In genomic region chr9:64011356-64011755, GRCm38 (mm10) we compare ENCODE assay signal across 26 mouse cellular contexts. TPM values are rescaled to one million over a fixed set of nuclear protein-coding genes. Genes with fewer than 3 reads are reported as not detected.
A peak's percentile ranks its signal among the peaks of the same experiment; 100 is the strongest.
DNase-seq lines count a peak whose midpoint lies in the region; ATAC-seq and TF ChIP-seq lines count a peak whose summit lies in the region.
"Had no signal": no experiment of that assay in that cellular context is flagged by ENCODE, and none has a peak within 500 bp of the region (broad histone marks: within the 10 kb centered on the region; RNA-seq: fewer than 3 reads in every experiment).

No protein-coding gene starts in this region.

- H3K4me1 ChIP-seq in intestine, postnatal 0 days (replicated peaks; ENCODE audit: control insufficient read depth, insufficient read depth, low read length), result peaks cover 7% of the 10 kb centered on the region; the same call in 1 of the 2 replicates
- peaks cover 15% of the 10 kb centered on the region for H3K4me1 ChIP-seq in intestine, embryonic 15.5 days (replicated peaks)
- H3K4me1 ChIP-seq in lung, adult 2 months (ENCODE audit: control insufficient read depth, insufficient read depth, low read length), result peaks cover 5% of the 10 kb centered on the region; the same call in 1 of the 2 replicates
- H3K4me1 ChIP-seq in G1E (ENCODE audit: insufficient read depth, low read depth, low read length), result no peaks in the 10 kb centered on the region
- peaks cover 7% of the 10 kb centered on the region for H3K4me1 ChIP-seq in small intestine, adult 2 months (ENCODE audit: control insufficient read depth, insufficient read depth, insufficient read length, low read length)
- no peaks in the 10 kb centered on the region for H3K4me1 ChIP-seq in forebrain, embryonic 15.5 days

- no peak overlapping the region for H3K4me2 ChIP-seq in intestine, postnatal 0 days (replicated peaks; ENCODE audit: low read depth)
- no peak overlapping the region for H3K4me2 ChIP-seq in intestine, embryonic 15.5 days (replicated peaks)
- no peak overlapping the region for H3K4me2 ChIP-seq in forebrain, embryonic 15.5 days (replicated peaks)
- H3K4me2 ChIP-seq: embryonic facial prominence, embryonic 15.5 days; liver, embryonic 15.5 days; midbrain, embryonic 11.5 days; neural tube, embryonic 12.5 days had no signal

- H3K27ac ChIP-seq in intestine, postnatal 0 days (ENCODE audit: low read depth, low read length), result no peak overlapping the region; the same call in 1 of the 2 replicates
- H3K27ac ChIP-seq in intestine, embryonic 15.5 days, result no peak overlapping the region
- H3K27ac ChIP-seq in small intestine, adult 2 months (ENCODE audit: insufficient read depth, low read depth, low read length), result no peak overlapping the region
- H3K27ac ChIP-seq in forebrain, embryonic 15.5 days (replicated peaks), result no peak overlapping the region
- H3K27ac ChIP-seq: embryonic facial prominence, embryonic 15.5 days; limb, embryonic 10.5 days; liver, embryonic 15.5 days; macrophage; neural tube, embryonic 12.5 days had no signal

- WGBS in intestine, postnatal 0 days, result 100% methylated on average over 1 of the region's 1 CpGs
- 96% methylated on average over 1 of the region's 1 CpGs for WGBS in intestine, embryonic 15.5 days
- WGBS in lung, adult 2 months, result 91% methylated on average over 1 of the region's 1 CpGs
- 94% methylated on average over 1 of the region's 1 CpGs for WGBS in small intestine, adult 2 months
- 100% methylated on average over 1 of the region's 1 CpGs for WGBS in forebrain, embryonic 15.5 days

- no peak overlapping the region for H3K4me3 ChIP-seq in intestine, postnatal 0 days (ENCODE audit: low read depth, low read length)
- no peak overlapping the region for H3K4me3 ChIP-seq in intestine, embryonic 15.5 days (replicated peaks)
- H3K4me3 ChIP-seq in lung, adult 2 months (replicated peaks; ENCODE audit: extremely low read depth, low read depth, low read length), result no peak overlapping the region
- H3K4me3 ChIP-seq in G1E (ENCODE audit: low read depth, low read length), result no peak overlapping the region
- H3K4me3 ChIP-seq in small intestine, adult 2 months (ENCODE audit: low read depth, low read length), result no peak overlapping the region
- no peak overlapping the region for H3K4me3 ChIP-seq in forebrain, embryonic 15.5 days
- H3K4me3 ChIP-seq: embryonic facial prominence, embryonic 15.5 days; limb, embryonic 10.5 days; liver, embryonic 15.5 days; neural tube, embryonic 12.5 days had no signal

- peaks cover 56% of the 10 kb centered on the region for H3K36me3 ChIP-seq in intestine, postnatal 0 days (ENCODE audit: control insufficient read depth, insufficient read depth)
- H3K36me3 ChIP-seq in intestine, embryonic 15.5 days, result peaks cover 26% of the 10 kb centered on the region
- H3K36me3 ChIP-seq in G1E (replicated peaks), result no peaks in the 10 kb centered on the region
- H3K36me3 ChIP-seq in small intestine, adult 2 months (ENCODE audit: control insufficient read depth, insufficient read depth, low read length), result peaks cover 38% of the 10 kb centered on the region
- peaks cover 6% of the 10 kb centered on the region; the same call in 1 of the 2 replicates for H3K36me3 ChIP-seq in forebrain, embryonic 15.5 days

- no peaks in the 10 kb centered on the region for H3K27me3 ChIP-seq in intestine, postnatal 0 days (replicated peaks; ENCODE audit: control insufficient read depth, insufficient read depth, low read length)
- H3K27me3 ChIP-seq in intestine, embryonic 15.5 days (replicated peaks), result no peaks in the 10 kb centered on the region
- H3K27me3 ChIP-seq in G1E (ENCODE audit: insufficient read depth, low read length), result peaks cover 32% of the 10 kb centered on the region
- no peaks in the 10 kb centered on the region for H3K27me3 ChIP-seq in small intestine, adult 2 months (ENCODE audit: control insufficient read depth, insufficient read depth, low read length)
- H3K27me3 ChIP-seq in forebrain, embryonic 15.5 days, result no peaks in the 10 kb centered on the region
- H3K27me3 ChIP-seq: embryonic facial prominence, embryonic 15.5 days; neural tube, embryonic 12.5 days; Patski had no signal

- no peak for TF ChIP-seq POLR2A in lung, adult 2 months (IDR thresholded peaks at IDR 0.05; ENCODE audit: borderline replicate concordance, extremely low read depth, low read depth, low read length)
- no peak for TF ChIP-seq POLR2A in small intestine, adult 2 months (IDR thresholded peaks at IDR 0.05; ENCODE audit: low read depth, low read length)

- H3K9me3 ChIP-seq in intestine, postnatal 0 days (ENCODE audit: control insufficient read depth), result no peaks in the 10 kb centered on the region
- H3K9me3 ChIP-seq in intestine, embryonic 15.5 days, result no peaks in the 10 kb centered on the region
- peaks cover 6% of the 10 kb centered on the region for H3K9me3 ChIP-seq in G1E (replicated peaks)
- H3K9me3 ChIP-seq in forebrain, embryonic 15.5 days, result no peaks in the 10 kb centered on the region
- H3K9me3 ChIP-seq: embryonic facial prominence, embryonic 15.5 days had no signal

- no peak for DNase-seq in lung, adult 2 months
- no peak for DNase-seq in lung, adult 18-20 months
- DNase-seq in G1E (ENCODE audit: low spot score), result no peak
- DNase-seq: adrenal gland, postnatal 14 days; B cell, adult 2 months; cerebellum, adult 18-20 months; cerebellum, postnatal 36 days; forebrain, postnatal 0 days; heart, postnatal 4 days; kidney, adult 18-20 months; kidney, postnatal 36 days; layer of hippocampus, adult 9-11 months; right cerebral cortex, postnatal 4 days; thymus, postnatal 4 days had no signal

- no peak for ATAC-seq in intestine, postnatal 0 days
- no peak for ATAC-seq in intestine, embryonic 15.5 days
- no peak for ATAC-seq in G1E (ENCODE audit: extremely low read depth, insufficient number of reproducible peaks, low FRiP score, poor library complexity, severe bottlenecking)
- no peak for ATAC-seq in forebrain, embryonic 15.5 days (replicated peaks)
- ATAC-seq: forebrain, postnatal 0 days; hindbrain, embryonic 16.5 days; Patski had no signal

- peak; percentile 57 for TF ChIP-seq CTCF in intestine, postnatal 0 days (IDR thresholded peaks at IDR 0.05; ENCODE audit: low read depth)
- 0 out of 2 replicates have a peak, but pooled peaks have one; percentile 24 for TF ChIP-seq CTCF in lung, adult 2 months (IDR thresholded peaks at IDR 0.05; ENCODE audit: insufficient read depth, low read length)
- TF ChIP-seq CTCF in G1E (IDR thresholded peaks at IDR 0.05; ENCODE audit: low read depth, low read length), result peak; percentile 7; the same call in 1 of the 2 replicates
- peak; percentile 22; the same call in 1 of the 2 replicates for TF ChIP-seq CTCF in small intestine, adult 2 months (IDR thresholded peaks at IDR 0.05; ENCODE audit: extremely low read depth, insufficient read length, insufficient replicate concordance, low read depth, low read length)

- H3K9ac ChIP-seq in intestine, postnatal 0 days (ENCODE audit: low read depth, low read length), result no peak overlapping the region
- H3K9ac ChIP-seq in intestine, embryonic 15.5 days, result no peak overlapping the region
- no peak overlapping the region for H3K9ac ChIP-seq in forebrain, embryonic 15.5 days (replicated peaks)
- H3K9ac ChIP-seq: embryonic facial prominence, embryonic 15.5 days; forebrain, postnatal 0 days; liver, embryonic 15.5 days; neural tube, embryonic 12.5 days had no signal

RNA-seq across cellular contexts. Expression of gene Smad6, which starts 10.5 kb away (rescaled TPM):
- 5.4 and 6.1 TPM in 2 replicates for polyA plus RNA-seq in intestine, postnatal 0 days (2015; fragmentation: Nextera tagmentation; extraction: Ambion mirVana)
- polyA plus RNA-seq in intestine, embryonic 15.5 days (2015; fragmentation: Nextera tagmentation; extraction: Ambion mirVana), result 11.9 and 13.0 TPM in 2 replicates
- polyA plus RNA-seq in lung, adult 2 months (2012; rRNA removed), result 260 and 369 TPM in 2 replicates
- total RNA-seq in G1E (2014; fragmentation: Nextera tagmentation) (0.39 and 0.98 TPM in 2 replicates), G1E (2017) (0.44 and 0.81 TPM in 2 replicates)
- 1.6 and 2.1 TPM in 2 replicates for polyA plus RNA-seq in G1E (2012)
- 45.7 and 90.4 TPM in 2 replicates for polyA plus RNA-seq in small intestine, adult 2 months (2012; rRNA removed)
- 2.0 and 2.4 TPM in 2 replicates for polyA plus RNA-seq in forebrain, embryonic 15.5 days (2015; fragmentation: Nextera tagmentation; extraction: Ambion mirVana)

Comparison
In these comparisons a context has a peak if more than half of its experiments do, and no peak if none do; other contexts are left out.
1. CTCF ChIP-seq: peak in every context shown above with its lines; median percentile 57 in intestine, postnatal 0 days; 24 in lung, adult 2 months; 22 in small intestine, adult 2 months; 7 in G1E.